Mouse (Mus musculus) adrenal gland, adult 8-10 months (tissue): ENCODE data around the gene Rap1gap. TPM values are rescaled to one million over a fixed set of nuclear protein-coding genes. Genes with fewer than 3 reads are reported as not detected.

Source experiments
- DNase-seq: peaks from one replicate; pipeline ENCODE4 v3.0.0; 2022
- total RNA-seq, 4 experiments: library from RNA; stranded (reverse); gene quantifications; 2 replicates each; pipeline ENCODE4 v1.2.4; 2022

The Rap1gap gene
- total RNA-seq, 4 experiments from 2014 or later: 108 to 376 (median 251) TPM

DNA sequence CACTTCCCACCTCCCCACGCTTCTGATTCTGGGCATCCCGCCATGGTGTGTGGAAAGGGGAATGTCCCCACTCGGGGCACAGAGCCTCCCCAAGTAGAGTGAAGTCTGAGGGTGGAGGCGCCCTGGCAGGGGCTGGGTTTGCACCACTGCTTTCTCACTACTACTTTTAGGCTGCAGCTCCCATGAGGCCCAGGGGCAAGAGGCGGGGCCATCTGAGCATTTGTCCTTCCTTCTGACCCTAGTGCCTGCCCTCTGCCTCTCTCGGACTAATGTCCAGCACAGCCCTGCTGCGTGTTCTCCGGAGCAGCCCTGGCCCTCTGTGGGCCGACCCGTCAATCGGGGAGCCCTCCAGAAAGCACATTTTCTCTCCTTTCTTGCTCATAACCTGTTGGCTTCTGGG lies 59.7 kb downstream of the Rap1gap start:
- DNase-seq: no peak

DNA sequence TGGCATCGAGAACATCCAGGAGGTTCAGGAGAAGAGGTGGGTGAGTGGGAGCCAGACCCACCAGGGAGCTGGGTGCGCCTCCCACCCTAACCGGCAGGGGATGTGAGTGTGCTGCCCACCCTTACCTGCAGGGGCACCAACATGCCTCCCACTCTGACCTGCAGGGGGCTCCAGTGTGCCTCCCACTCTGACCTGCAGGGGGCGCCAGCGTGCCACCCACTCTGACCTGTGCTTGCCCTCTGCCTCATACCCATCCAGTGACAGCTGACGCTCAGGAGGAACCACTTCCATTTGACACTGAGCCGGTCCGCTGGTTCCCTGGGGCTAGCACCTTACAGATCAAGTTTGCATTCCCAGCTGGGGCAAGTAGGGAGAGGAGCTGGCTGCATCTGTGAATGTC lies 60.2 kb downstream of the Rap1gap start:
- DNase-seq: no peak

DNA sequence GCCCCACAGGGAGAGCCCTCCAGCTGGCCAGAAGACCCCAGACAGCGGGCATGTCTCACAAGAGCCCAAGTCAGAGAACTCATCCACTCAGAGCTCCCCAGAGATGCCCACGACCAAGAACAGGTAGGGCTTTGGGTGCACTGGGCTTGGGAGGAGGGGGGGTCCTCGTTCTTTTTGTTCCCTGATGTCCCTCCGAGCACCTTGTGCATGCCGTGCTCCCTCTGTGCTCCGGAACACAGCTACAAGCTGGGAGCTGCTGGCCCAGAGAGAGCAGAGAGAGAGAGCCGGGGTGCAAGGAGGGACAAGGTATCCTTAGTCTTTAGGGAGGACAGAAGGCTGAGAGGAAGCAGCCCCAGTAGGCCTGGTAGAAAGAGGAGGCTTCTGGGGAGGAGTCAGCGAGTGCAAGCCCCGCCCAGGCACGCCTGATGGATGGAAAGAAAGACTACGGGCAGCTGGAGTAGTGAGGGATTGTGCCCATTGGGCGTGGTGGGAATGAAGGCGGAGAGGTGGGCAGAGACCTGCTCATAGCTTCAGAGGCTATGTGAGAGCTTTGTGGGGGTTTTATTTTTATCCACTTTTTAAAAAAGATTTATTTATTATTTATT lies 61.1 kb downstream of the Rap1gap start:
- DNase-seq: no peak

DNA sequence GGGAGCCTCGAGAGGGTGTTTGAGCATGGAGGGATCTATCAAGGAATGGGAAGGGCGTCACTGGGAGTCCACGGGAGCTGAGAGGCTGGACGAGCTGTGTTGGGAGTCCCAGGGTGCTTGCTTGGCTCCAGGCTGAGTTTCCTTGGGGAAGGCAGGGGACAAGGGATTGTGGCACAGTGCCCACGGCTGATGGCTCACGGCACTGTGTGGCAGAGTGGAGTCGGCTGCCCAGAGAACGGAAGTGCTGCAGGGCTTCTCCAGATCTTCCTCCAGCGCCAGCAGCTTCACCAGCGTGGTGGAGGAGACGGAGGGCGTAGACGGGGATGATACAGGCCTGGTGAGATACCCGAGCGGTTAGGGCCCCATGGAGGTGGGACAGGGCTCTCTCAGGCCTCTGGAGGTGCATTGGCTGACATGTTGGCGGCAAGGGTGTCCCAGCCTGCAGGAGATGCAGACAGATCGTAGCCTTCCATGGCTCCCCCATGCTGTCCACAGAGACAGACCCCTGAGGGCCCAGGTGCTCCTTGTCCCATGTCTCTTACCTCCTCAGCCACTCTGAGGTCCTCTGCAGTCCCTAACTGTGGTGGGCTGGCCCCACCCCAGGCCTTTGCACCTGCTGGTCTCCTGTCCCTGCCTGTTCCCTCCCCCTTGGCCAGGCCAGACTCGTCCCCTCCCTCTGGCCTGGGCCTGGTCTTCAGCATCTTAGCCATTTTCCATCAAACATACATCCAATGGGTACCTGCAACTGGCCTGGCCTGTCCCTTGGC lies 62.4 kb downstream of the Rap1gap start:
- no peak for DNase-seq

DNA sequence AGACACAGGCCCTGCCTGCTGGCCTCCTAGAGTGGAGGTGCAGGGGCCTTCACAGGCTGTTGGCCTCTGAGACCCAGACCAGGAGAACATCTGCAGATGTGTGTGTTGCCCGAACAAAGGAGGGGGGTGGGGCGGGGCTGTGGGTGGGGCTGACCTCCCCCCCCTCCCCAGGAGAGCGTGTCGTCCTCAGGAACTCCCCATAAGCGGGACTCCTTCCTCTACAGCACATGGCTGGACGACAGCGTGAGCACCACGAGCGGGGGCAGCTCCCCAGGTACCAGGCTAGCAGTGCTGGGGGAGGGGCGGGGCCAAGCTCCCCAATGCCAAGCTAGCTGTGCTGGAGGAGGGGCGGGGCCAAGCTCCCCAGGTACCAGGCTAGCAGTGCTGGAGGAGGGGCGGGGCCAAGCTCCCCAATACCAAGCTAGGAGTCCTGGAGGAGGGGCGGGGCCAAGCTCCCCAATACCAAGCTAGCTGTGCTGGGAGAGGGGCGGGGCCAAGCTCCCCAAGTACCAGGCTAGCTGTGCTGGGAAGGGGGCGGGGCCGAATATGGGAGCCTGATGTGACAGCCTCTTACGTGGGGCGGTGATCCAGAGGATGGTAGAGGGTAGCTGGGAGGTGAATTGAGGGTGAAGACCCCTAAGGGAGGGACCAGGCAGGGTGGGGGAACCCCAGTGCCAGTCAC lies 63.1 kb downstream of the Rap1gap start:
- no peak for DNase-seq

DNA sequence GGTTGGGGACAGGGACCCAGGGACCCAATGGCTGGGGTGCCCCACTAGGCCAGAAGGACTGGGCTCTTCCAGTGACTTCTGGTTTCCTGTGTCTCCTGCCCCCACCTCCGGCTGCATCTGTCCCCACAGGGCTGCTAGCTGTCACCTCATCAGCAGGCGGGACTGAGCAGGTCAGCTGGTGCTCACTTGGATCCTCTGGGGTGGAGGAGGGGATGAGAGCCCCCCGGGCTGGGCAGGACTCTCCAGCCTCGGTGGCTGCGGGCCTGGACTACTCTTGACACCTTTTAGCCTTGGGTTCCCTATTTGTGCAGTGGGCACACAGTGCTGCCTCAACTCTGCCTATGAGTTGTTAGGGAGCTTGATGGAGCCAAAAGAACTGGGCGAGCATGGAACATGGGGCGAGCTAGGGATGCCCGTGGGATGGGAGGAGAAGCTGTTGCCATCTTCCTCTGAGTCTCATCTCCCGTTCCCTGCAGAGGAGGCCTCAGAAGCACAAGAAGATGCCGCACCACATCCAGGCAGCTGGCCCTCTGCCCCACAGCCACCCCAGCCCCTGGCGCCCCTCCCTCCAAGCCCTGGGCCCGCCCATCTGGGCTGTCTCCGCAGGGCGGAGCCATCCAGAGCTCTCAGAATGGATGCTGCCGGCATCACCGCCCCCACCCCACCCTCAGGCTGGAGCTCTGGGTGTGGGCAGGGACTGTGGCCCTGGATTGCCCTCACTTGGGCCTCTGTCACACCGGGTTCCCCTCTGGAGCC lies 64.1 kb downstream of the Rap1gap start:
- no peak for DNase-seq

DNA sequence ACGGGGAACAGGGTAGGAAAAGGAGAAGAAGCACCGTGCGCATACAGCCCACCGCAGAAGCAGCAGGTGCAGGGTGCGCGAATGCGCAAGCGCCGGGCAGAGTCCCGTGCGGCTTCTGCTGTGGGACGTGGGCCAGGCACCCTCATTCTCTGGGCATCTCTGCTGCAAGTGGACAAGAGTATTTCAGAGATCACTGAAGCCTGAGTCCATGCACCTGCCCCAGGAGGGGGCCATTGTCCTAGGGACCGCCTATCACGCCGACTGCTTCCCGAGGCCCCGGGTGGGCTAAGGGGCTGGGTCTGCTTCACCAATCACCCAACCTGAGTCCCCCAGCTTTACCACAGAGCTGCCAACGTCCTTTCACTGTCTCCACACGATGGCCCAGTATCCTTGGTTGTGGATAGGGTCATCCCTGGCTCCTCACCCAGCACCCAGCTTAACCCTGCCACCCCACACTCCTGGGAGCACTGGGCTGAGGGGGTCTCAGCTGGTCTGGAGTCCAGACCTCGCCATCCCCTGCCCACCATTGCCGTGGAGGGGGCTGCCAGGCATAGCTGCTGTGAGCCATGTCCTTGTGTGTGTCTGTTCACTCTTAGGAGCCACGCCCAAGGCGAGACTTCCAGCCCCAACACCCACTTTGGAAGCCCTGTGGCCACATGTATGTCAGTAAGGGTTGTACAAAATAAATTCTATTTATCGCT lies 64.8 kb downstream of the Rap1gap start:
- DNase-seq: no peak

DNA sequence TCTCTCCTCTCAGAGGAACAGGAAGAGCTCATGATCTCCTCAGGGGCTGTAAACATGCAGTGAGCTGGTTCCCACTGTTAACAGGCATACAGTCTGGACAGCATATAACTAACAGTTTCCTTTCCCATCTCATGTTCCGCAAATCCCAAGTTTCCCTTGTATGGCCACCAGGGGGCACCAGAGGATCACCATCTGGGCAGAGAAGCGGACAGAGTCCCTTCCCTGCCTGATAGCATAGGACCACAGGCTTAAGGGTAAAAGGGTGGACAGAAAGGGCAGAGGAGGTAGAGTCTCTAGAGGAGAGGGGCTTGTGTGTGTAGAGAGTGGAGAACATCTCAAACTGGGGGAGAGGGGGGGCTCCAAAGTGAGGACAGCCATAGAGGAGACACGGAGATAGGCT lies 65.6 kb downstream of the Rap1gap start:
- DNase-seq: peak; percentile 81

DNA sequence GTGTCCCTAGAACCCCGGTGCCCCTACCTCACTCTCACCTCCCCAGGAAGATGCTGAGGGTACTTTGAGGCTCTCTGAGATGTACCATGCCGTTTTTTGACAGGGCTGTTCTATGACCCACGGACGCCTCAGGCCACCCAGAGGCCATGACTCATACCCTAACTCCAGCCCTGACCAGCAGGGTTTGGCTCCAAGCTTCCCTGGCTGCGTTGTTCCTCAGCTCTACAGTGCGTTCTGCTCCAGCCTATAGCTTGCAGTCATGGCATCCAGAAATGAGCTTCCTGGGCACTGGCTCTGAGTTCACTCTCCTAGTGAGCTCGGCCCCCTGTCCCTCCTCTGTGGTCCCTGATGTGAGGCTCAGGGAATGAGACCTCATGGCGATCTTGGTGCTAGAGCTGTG lies 66.2 kb downstream of the Rap1gap start:
- no peak for DNase-seq

DNA sequence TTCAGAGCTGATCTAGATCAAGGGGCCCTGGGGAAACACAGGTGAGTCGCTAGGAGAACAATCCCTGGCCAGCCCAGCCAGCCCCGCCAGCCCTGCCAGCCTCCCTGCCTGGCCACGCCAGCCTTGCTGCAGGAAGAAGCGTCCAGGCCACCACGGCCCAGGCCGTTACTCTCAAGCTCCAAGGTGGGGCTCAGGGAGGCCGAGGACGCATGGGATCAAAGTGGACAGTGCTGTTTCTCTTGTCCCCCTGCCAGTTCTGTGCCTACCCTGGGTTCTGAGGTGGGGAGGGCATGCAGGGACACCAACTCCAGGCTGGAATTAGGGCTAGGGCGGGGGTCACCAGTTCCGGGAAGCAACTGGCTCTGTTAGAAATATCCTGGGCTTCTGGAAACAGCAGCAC lies 67.4 kb downstream of the Rap1gap start:
- no peak for DNase-seq

DNA sequence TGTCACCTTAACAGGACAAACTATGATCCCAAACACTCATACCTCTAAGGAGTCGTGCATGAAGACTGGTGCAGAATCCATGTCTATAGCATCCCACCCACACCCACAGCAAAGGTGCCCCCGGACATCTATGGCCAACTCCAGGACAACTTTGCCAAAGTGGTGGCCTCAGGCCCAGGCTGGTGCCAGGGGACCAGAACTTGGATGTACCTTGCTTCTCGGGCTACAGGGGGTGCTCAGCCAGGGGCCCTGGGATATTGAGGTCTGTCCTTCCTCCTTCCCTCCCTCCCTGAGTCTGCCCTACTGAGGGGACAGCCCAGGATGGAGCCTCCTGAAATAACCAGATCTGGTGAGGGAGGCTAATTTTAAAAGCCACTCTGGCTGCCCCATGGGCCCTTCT lies 67.8 kb downstream of the Rap1gap start:
- DNase-seq: no peak

DNA sequence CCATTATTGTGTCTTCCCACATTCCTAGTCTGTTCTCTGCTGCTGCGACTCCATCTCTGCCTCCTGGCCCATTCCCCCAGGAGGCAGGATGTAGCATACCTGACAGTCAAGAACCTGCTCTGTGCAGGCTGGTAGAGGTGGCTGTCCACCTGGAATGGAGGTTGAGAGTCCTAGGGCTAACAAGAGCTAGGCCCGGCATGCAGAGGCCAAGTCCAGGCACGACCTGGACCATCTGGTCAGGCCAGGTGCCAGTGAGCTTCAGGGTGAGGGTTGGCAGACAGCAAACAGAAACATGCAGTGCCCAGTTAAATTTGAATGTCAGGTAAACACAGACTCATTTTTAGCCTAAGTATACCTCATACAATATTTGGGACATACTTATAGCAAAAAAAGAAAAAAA lies 68.4 kb downstream of the Rap1gap start:
- DNase-seq: no peak

DNA sequence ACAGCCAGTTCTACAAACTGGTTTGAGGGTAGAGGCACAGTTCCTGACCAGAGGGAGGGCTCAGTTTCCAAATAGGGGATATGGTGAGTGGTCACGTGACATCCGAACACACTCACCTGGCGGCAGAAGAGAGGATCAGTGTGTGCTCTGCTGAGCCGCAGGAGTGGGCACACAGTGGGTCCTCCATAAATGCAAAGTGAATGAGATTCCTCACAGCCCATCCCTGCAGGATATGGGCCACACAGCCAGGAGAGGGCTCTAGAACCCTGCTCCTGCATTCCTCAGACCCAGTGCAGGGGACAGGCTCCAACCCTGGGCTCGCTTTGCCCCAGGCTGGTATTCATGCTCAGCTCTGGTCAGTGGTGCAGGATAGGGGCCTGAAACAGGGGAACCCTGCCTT lies 68.9 kb downstream of the Rap1gap start:
- no peak for DNase-seq

DNA sequence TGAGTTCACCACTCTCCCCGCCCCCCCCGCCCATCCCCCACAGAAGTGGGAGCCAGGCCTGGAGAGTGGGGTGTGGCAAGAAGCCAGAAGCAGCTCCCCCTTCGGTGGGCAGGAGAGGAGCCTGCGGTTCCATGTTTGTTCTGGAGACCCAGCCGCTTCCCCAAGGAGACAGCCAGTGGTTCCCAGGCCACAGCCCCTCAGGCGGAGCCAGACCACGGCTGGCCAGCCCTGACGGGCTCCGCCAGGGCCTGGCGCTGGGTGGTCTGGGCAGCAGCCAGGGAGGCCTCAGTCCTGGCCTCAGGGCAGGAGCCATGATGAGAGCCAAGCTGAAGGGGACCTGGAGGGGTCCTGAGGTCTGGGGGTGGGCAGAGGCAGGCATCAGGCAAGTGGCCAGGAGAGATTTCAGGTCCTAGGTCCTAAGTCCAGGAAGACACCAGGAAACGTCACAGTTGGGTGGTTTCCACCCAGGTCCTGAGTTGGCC lies 71.7 kb downstream of the Rap1gap start:
- DNase-seq: no peak

DNA sequence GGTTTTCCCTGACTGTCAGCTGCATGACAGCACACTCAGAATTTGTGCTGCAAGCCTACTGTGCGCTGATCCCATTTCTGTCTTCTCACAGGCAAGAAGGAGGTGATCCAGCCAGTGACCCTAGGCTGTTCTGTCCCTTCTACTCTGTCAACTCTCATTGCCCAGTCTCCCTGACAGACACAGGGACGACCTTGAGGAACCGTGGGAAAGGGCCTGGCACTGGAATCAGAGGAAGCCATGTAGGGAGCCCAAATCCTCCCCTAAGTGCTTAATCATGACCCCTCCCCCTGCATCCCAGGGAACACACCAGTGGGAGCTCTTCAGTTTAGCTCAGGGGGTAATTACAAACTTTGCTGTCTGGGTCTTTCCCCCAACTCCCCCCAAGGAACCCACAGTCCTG lies 73.2 kb downstream of the Rap1gap start:
- no peak for DNase-seq

DNA sequence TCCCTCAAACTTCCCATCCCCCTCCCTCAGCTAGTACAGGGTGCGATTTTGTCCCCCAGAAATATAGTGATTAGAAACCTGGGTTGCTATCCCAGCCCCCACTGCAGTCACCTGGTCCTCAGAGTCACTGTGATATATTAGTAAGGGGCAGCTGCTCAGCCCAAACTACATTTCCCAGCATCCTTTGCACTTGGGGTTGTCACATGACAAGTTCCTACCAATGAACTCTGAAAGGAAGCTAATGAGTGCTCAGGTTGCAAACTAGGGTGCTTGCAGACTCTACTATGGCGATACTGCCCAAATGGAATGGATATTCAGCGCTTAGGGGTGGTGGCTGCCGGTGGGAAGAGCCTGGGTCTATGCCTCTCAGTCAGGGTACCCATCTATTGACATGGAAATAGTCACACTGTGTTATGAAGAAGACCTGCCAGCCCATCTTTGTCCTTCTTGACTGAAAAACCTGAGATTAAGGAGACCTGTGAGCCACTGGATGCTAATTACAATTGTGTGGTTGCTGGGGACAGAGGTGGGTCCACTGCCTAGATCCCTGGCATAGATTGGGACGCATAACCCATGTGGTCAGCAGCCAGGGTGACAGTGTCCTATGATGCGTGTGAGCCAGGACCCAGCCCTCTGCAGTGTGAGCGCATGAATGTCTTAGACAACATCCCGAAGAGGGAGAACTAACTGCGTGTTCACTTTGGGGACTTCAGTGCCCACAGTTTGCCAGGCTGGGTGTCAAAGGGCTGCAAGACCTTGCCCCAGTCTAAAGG lies 74.8 kb downstream of the Rap1gap start:
- DNase-seq: no peak

DNA sequence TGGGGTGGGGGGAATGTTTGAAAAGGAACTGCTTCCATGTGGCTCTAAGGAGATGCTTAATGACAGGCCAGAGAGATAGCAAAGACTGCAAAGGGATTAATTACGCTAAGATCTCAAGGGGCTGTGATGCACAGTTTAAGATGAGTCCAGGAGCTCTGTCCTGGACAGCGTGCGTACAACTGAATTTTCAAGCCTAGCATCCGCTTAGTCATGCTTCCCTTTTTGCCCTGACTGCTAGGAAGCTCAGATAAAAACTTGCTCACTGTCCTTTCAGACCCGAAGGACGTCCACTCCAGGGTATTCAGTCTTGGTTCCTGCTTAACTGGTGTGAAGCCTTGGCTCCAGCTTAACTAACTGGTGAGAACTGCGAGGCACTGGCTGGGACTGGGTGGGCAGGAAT lies 75.8 kb downstream of the Rap1gap start:
- no peak for DNase-seq

DNA sequence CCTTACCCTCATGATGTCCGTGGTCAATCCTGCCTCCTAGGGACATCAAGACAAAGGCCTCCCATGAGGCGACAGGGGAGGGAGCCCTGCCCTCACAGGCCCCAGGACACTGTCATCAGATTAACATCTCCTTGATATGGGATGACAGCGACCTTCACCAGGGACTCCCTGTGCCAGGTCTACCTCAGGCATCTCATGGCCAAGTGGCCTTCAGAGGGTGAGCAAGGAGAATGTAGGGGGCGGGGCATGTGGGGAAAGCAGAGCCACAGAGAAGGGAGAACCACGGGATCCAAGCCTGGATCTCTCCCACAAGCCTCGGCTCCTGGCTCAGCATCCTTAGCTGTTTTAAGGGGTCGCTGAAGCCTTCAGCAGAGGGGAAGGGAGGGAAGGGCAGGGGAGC lies 79.3 kb downstream of the Rap1gap start:
- peak; percentile 69 for DNase-seq

DNA sequence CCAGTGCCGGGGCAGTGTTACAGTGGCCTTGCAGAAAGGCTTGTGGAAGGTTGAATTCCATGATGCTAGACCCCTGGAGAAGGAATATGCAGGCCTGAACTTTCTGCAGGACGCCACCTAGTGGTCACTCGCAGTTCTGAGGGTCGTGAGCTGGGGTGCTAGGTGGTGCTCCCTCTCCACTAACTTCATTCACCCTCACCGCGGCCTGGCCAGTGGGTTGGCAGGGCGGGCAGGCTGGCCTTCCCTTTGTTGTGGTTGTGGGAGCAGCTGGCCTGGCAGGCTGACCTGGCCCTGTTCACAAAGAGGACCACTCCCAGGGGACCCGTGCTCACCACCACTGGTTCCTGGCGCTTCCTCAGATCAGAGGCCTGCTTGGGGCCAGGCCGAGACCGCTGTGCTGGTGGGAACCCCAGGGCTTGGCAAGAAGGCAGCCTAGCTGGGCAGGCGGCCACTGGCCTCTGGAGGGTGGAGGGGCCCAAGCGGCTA lies 80.0 kb downstream of the Rap1gap start:
- DNase-seq: no peak

DNA sequence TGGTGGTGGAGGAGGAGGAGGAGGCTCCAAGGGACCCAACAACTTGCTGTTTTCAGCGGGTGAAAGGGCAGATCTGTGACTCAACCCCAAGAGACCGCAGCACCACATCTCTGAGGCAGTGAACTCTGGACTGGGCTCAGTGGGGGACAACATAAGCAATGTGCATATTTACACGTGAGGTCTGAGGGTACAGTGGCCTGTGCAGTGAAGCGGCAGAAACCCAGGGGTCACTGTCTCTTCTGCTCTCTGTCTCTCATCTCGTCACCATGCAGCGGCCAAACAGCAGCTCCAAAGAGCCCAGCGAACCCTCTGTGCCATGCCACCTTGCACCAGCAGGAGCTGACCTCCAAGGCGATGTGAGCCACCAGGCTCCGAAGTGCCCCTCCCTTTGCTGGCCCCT lies 82.6 kb downstream of the Rap1gap start:
- no peak for DNase-seq

DNA sequence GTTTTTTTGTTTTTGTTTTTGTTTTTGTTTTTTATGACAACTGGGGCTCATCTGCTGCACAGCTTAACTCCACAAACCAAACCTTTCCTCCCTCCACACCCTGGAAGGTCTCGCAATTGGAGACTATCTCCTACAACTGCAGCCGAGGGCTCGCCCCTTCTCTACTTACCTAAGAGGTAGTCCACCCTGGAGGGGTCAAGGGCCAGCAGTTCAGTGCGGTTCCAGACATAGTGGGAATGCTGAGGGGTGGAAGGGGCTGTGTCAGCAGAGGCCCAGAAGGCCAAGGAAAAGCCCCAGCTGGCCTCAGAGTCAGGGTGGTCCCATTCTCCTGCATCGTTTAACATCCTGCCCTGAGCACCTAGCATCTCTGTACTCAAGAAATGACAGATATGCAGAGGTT lies 83.1 kb downstream of the Rap1gap start:
- DNase-seq: no peak
